Mouse (Mus musculus): ENCODE measurements around the gene Rab22a. TPM values are rescaled to one million over a fixed set of nuclear protein-coding genes. Genes with fewer than 3 reads are reported as not detected.

The Rab22a gene
- total and polyA plus RNA-seq, 3 experiments: 5.9 to 16.9 (median 9.3) TPM

DNA sequence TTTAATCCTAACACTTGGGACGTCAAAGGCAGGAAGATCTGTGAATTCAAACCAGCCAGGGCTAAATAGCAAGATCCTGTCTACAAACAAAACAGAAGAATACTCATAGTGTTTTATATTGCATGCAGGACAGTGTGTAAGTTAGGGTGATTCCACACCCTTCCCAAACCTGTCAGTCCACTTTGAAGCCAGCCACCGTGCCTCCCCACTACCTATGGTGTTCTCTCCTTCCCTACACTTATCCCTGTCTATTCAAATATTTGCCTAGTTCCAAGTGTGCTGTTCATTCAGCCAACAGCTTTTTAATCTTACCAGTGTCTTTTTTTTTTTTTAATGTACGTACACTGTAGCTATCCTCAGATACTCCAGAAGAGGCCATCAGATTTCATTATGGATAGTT, 7.3 kb downstream of the Rab22a start:
- in situ Hi-C loops (cut with MboI; ENCODE audit: low pct_ligation_motif_present, low pct_unique_long_range_greater_than_20kb, low sequenced_read_pairs) (no loop called here), dilution Hi-C loops (cut with MboI; ENCODE audit: extremely low pct_ligation_motif_present, extremely low pct_unique_long_range_greater_than_20kb, low sequenced_read_pairs) (no loop called here)
- no peaks in the 10 kb centered on the region for H3K9me3 ChIP-seq (replicated peaks; ENCODE audit: low read length)
- H3K79me2 ChIP-seq (replicated peaks; ENCODE audit: control insufficient read depth, extremely low read depth, insufficient read depth, poor library complexity, severe bottlenecking): peaks cover 2% of the 10 kb centered on the region
- H3K4me1 ChIP-seq (ENCODE audit: control insufficient read depth in 1 of 2, insufficient read depth in 2 of 2): peaks cover 3% of the 10 kb centered on the region in 2 experiments; a peak in 1 of 4 replicates
- no peak overlapping the region for H3K27ac ChIP-seq (ENCODE audit: insufficient read depth, low read depth)
- H3K27me3 ChIP-seq (replicated peaks): no peaks in the 10 kb centered on the region
- H3K9ac ChIP-seq (ENCODE audit: insufficient read depth, low read depth): no peak overlapping the region
- H3K36me3 ChIP-seq (replicated peaks in 1 of 2; ENCODE audit: control insufficient read depth in 1 of 2, insufficient read depth in 1 of 2, low read length in 1 of 2): peaks cover 50 to 90% of the 10 kb centered on the region in 2 experiments
- TF ChIP-seq SIN3A (IDR thresholded peaks at IDR 0.05; ENCODE audit: low read length): no peak
- TF ChIP-seq MAZ (IDR thresholded peaks at IDR 0.05; ENCODE audit: low read depth, low read length): no peak
- TF ChIP-seq ZNF384 (IDR thresholded peaks at IDR 0.05; ENCODE audit: low read depth, low read length): no peak
- no peak for TF ChIP-seq ELF1 (IDR thresholded peaks at IDR 0.05; ENCODE audit: low read depth, low read length)
- TF ChIP-seq MXI1 (IDR thresholded peaks at IDR 0.05; ENCODE audit: low read depth, low read length): no peak
- no peak for TF ChIP-seq MAX (IDR thresholded peaks at IDR 0.05; ENCODE audit: low read length)
- TF ChIP-seq KAT2A (IDR thresholded peaks at IDR 0.05; ENCODE audit: insufficient replicate concordance, low read length): no peak
- no peak for TF ChIP-seq NELFE (IDR thresholded peaks at IDR 0.05; ENCODE audit: low read depth, low read length)
- TF ChIP-seq POLR2A (IDR thresholded peaks at IDR 0.05; ENCODE audit: low read depth, low read length): no peak
- TF ChIP-seq ZC3H11A (IDR thresholded peaks at IDR 0.05; ENCODE audit: low read depth, low read length): no peak
- TF ChIP-seq E2F4 (IDR thresholded peaks at IDR 0.05; ENCODE audit: insufficient replicate concordance, low read depth, low read length): no peak
- no peak for TF ChIP-seq NRF1 (IDR thresholded peaks at IDR 0.05; ENCODE audit: low read depth, low read length)
- TF ChIP-seq SMC3 (IDR thresholded peaks at IDR 0.05; ENCODE audit: low read depth, low read length): no peak
- TF ChIP-seq CHD2 (IDR thresholded peaks at IDR 0.05; ENCODE audit: low read length): no peak
- no peak for TF ChIP-seq ETS1 (conservative IDR thresholded peaks at IDR 0.05; ENCODE audit: low read depth, low read length)
- no peak for TF ChIP-seq IRF4 (IDR thresholded peaks at IDR 0.05; ENCODE audit: low read depth, low read length)
- TF ChIP-seq MEF2A (IDR thresholded peaks at IDR 0.05; ENCODE audit: borderline replicate concordance, low read depth, low read length): no peak
- DNase-seq (ENCODE audit: extremely low read depth): no peak
- no peak overlapping the region for H3K4me2 ChIP-seq (ENCODE audit: insufficient read depth, low read depth, poor library complexity, severe bottlenecking)
- H3K4me3 ChIP-seq (replicated peaks in 1 of 3; ENCODE audit: low read depth in 2 of 3, low read length in 2 of 3, poor library complexity in 1 of 3): no peak overlapping the region

DNA sequence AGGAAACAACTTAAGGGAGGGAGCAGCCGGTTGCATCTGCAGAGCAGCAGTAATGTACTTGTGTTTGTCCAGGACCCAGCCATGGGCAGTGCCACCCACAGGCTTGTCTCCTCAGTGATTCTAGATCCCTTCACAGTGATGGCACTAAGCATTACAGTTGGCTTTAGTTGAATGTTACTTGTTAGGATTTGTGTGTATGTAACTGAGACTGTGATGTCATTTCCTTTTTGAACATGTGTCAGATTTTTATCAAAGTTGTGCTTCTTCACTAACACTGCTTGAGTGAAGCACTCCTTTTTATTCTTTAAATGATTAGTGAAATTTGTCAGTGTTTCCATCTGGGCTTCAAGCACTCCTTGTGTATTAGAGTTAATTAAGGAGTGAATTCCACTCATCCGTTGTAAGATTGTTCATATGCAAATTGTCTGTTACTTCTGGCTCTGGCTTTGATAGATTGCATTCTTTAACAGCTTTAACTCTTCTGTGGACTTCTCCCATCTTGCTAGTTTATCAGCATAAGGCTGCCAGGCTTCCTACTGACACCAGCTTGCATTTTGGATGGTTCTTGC, 12.9 kb downstream of the Rab22a start:
- no peak overlapping the region for H3K4me2 ChIP-seq (ENCODE audit: insufficient read depth, low read depth, poor library complexity, severe bottlenecking)
- no peak overlapping the region for H3K27ac ChIP-seq (ENCODE audit: insufficient read depth, low read depth)
- H3K4me3 ChIP-seq (replicated peaks in 1 of 3; ENCODE audit: low read depth in 2 of 3, low read length in 2 of 3, poor library complexity in 1 of 3): no peak overlapping the region
- H3K36me3 ChIP-seq (replicated peaks in 1 of 2; ENCODE audit: control insufficient read depth in 1 of 2, insufficient read depth in 1 of 2, low read length in 1 of 2): peaks cover 25 to 84% of the 10 kb centered on the region in 2 experiments
- TF ChIP-seq MAX (IDR thresholded peaks at IDR 0.05; ENCODE audit: low read length): no peak
- TF ChIP-seq GABPA (IDR thresholded peaks at IDR 0.05; ENCODE audit: insufficient replicate concordance, low read depth, low read length): no peak
- no peak for TF ChIP-seq USF1 (IDR thresholded peaks at IDR 0.05; ENCODE audit: low read depth, low read length)
- TF ChIP-seq JUN (IDR thresholded peaks at IDR 0.05; ENCODE audit: insufficient read depth, low read depth, low read length): no peak
- TF ChIP-seq NRF1 (IDR thresholded peaks at IDR 0.05; ENCODE audit: low read depth, low read length): no peak
- TF ChIP-seq RCOR1 (conservative IDR thresholded peaks at IDR 0.05; ENCODE audit: low read depth, low read length): no peak
- TF ChIP-seq NELFE (IDR thresholded peaks at IDR 0.05; ENCODE audit: low read depth, low read length): no peak
- no peak for TF ChIP-seq MAFK (IDR thresholded peaks at IDR 0.05; ENCODE audit: insufficient replicate concordance, low read length)
- no peak for TF ChIP-seq EP300 (IDR thresholded peaks at IDR 0.05; ENCODE audit: low read length)
- H3K27me3 ChIP-seq (replicated peaks): no peaks in the 10 kb centered on the region
- H3K79me2 ChIP-seq (replicated peaks; ENCODE audit: control insufficient read depth, extremely low read depth, insufficient read depth, poor library complexity, severe bottlenecking): peaks cover 12% of the 10 kb centered on the region
- DNase-seq (ENCODE audit: extremely low read depth): no peak
- peaks cover 2% of the 10 kb centered on the region for H3K9me3 ChIP-seq (replicated peaks; ENCODE audit: low read length)
- dilution Hi-C loops (cut with MboI; ENCODE audit: extremely low pct_ligation_motif_present, extremely low pct_unique_long_range_greater_than_20kb, low sequenced_read_pairs): no loop called here
- in situ Hi-C loops (cut with MboI; ENCODE audit: low pct_ligation_motif_present, low pct_unique_long_range_greater_than_20kb, low sequenced_read_pairs): no loop called here
- no peak overlapping the region for H3K9ac ChIP-seq (ENCODE audit: insufficient read depth, low read depth)
- H3K4me1 ChIP-seq (ENCODE audit: control insufficient read depth in 1 of 2, insufficient read depth in 2 of 2): no peaks in the 10 kb centered on the region
